Mouse (Mus musculus) neural tube, embryonic 14.5 days (tissue): ENCODE measurements at regions not wholly inside any gene's neighbourhood (a gene's known extent, or its start where the extent isn't known, plus 50 kb on each side); places are given as distances from the start of the nearest gene placed in this dataset.

Experiments
- ATAC-seq: fragments of 200-750 bp; cut with Nextera tagmentation; 2 replicates; pipeline ENCODE4 v1.8.0; 2017; ENCODE audit warnings: low read depth, mild to moderate bottlenecking, moderate TSS enrichment, moderate library complexity
- H3K27ac ChIP-seq: fragments of 300-500 bp; sonication (generic); 2 replicates; pipeline ENCODE4 v1.5.1; 2014; ENCODE audit warnings: low read depth, mild to moderate bottlenecking, control low read depth, low read length, moderate library complexity, mixed read lengths
- H3K27me3 ChIP-seq: fragments of 300-500 bp; sonication (generic); 2 replicates; pipeline ENCODE4 v1.6.1; 2014; ENCODE audit warnings: low read length; ENCODE audit not compliant: control insufficient read depth, insufficient read depth
- H3K36me3 ChIP-seq: fragments of 300-500 bp; sonication (generic); 2 replicates; pipeline ENCODE4 v1.6.1; 2014; ENCODE audit warnings: low read length, mixed read lengths; ENCODE audit not compliant: control insufficient read depth, insufficient read depth
- H3K4me1 ChIP-seq: fragments of 300-500 bp; sonication (generic); 2 replicates; pipeline ENCODE4 v1.6.1; 2014; ENCODE audit warnings: low read length; ENCODE audit not compliant: control insufficient read depth, insufficient read depth
- H3K4me2 ChIP-seq: fragments of 300-500 bp; sonication (generic); 2 replicates; pipeline ENCODE4 v1.6.1; 2014; ENCODE audit warnings: mild to moderate bottlenecking, low read depth, low read length, control low read depth
- H3K4me3 ChIP-seq: fragments of 300-500 bp; sonication (generic); 2 replicates; pipeline ENCODE4 v1.5.1; 2014; ENCODE audit warnings: low read depth, low read length, control low read depth, mixed read lengths
- H3K9ac ChIP-seq: fragments of 300-500 bp; sonication (generic); replicated peaks from 2 replicates; pipeline ENCODE4 v1.6.1; 2014; ENCODE audit warnings: low read depth, mild to moderate bottlenecking, control low read depth, low read length, mixed read lengths
- H3K9me3 ChIP-seq: fragments of 300-500 bp; sonication (generic); 2 replicates; pipeline ENCODE4 v1.6.1; 2016; ENCODE audit warnings: low read length; ENCODE audit not compliant: control insufficient read depth
- WGBS: fragments of 180-500 bp; shearing (Covaris S2); extraction: QIAGEN DNeasy Blood & Tissue Kit; methylation state at CpG from one replicate; pipeline ENCODE4 v1.1.7; 2014; 5-methylcytosine and 5-hydroxymethylcytosine counted together

DNA sequence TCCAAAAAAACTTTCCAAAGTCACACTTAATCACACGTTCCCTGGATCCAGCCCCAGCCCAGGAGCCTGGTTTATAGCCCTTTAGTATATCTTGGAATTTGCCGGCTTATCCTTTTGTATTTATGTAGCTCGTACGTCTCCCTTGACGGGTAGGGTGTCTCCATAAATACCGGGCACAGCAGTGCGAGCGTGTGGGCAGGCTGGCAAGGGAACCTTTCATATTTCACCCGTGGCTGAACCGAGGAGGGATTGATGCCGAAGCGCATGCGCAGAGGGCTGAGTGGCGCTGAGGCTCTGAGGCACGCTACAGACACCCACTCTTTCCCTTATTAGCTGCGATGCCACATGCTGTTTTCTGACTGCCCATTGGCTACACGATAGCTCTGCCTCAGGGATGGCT, 301.9 kb upstream of the Kcnab2 start:
- no peaks in the 10 kb centered on the region for H3K36me3 ChIP-seq
- ATAC-seq: 0 out of 2 replicates have a peak, but pooled peaks have one; percentile 31
- 59% methylated on average over 17 of the region's 17 CpGs for WGBS
- H3K4me1 ChIP-seq: no peaks in the 10 kb centered on the region
- no peak overlapping the region for H3K9ac ChIP-seq
- H3K4me2 ChIP-seq: no peak overlapping the region
- H3K27ac ChIP-seq: no peak overlapping the region
- H3K9me3 ChIP-seq: no peaks in the 10 kb centered on the region
- H3K4me3 ChIP-seq: no peak overlapping the region
- no peaks in the 10 kb centered on the region for H3K27me3 ChIP-seq

DNA sequence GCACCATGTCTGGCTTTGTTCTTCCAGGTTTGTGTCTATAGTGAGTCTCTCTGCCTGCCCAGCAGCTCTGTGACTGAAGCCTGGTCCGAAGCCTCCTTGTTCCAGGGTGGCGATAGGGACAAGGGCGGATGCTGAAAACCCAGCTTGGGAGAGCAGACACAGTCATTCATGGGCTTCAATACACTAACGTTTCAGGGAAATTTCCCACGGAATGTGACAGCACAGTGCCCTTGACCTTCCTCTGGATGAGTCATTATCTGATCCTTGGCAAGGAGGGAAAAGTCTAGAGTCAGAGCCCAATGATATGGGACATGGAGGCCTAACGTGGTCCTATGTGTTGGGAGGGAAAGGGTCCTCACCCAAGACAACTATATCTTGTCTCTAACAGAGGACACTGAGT, 298.1 kb upstream of the Kcnab2 start:
- Histone ChIP-seq H3K9me3 (no peaks in the 10 kb centered on the region), H3K27me3 (no peaks in the 10 kb centered on the region), H3K4me3 (no peak overlapping the region), H3K36me3 (no peaks in the 10 kb centered on the region), H3K4me2 (no peak overlapping the region), H3K27ac (no peak overlapping the region), H3K4me1 (no peaks in the 10 kb centered on the region), H3K9ac (no peak overlapping the region)
- no peak for ATAC-seq
- WGBS: 82% methylated on average over 6 of the region's 6 CpGs

DNA sequence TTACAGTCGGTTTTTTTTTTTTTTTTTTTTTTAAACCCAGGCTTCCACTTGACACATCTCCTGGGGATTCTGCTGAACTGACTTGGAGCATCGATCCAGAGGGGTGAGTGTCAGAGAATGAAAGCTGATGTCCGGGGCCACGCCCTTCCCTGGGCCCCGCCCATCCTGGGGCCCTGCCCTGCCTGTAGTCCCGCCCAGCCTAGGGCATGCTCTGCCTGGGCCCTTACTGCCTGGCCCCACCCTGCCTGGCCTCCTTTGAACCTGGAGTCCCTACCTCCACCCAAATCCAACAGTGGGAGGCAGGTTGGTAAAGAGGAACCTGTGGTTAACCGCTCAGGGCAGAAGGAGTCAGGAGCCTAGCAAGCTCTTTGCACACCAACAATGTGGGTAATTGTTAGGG, 293.7 kb upstream of the Kcnab2 start:
- H3K9me3 ChIP-seq: no peaks in the 10 kb centered on the region
- ATAC-seq: no peak
- no peaks in the 10 kb centered on the region for H3K27me3 ChIP-seq
- H3K4me1 ChIP-seq: no peaks in the 10 kb centered on the region
- no peak overlapping the region for H3K9ac ChIP-seq
- H3K27ac ChIP-seq: no peak overlapping the region
- no peak overlapping the region for H3K4me3 ChIP-seq
- no peak overlapping the region for H3K4me2 ChIP-seq
- H3K36me3 ChIP-seq: no peaks in the 10 kb centered on the region
- WGBS: 83% methylated on average over 7 of the region's 7 CpGs

DNA sequence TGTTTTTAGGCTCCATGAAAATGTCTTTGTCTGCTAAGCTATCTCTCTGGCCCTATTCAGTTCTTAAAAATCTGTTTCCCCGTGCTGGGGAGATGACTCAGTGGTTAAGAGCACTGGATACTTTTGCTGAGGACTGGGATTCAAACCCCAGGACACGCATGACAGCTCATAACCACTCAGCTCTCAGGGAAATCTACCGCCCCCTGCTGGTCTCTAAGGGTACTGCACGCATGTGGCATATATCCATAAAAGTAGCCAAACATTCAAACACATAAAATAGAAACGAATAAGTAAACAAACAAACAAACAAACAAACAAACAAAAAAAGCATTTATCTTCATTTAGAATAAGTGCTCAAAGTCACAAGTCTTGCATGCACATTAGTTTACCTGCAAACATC, 289.7 kb upstream of the Kcnab2 start:
- no peak for ATAC-seq
- Histone ChIP-seq H3K9me3 (0 out of 2 replicates have a peak, but pooled peaks cover 5% of the 10 kb centered on the region), H3K4me1 (no peaks in the 10 kb centered on the region), H3K4me2 (no peak overlapping the region), H3K36me3 (no peaks in the 10 kb centered on the region), H3K9ac (no peak overlapping the region), H3K4me3 (no peak overlapping the region), H3K27ac (no peak overlapping the region), H3K27me3 (no peaks in the 10 kb centered on the region)
- WGBS: 86% methylated on average over 5 of the region's 5 CpGs

DNA sequence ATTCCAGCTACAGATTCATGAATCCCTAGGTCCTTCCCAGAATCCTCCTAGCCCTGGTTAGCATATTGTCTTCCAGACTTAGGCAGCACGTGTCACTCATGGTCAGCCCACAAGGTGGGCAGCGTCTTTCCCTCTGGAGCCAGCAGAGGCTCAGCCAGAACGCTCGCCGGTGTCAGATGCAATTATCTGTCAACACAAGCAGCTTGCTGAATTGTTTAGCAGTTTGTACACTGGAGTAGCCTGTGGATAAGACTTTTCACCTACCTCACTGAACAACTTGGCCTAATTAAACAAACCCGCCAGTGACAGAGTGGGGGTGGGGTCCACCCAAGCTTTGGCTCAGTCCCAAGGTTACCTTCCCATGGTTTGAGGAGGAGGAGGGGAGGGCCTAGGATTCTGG, 285.4 kb upstream of the Kcnab2 start:
- ATAC-seq: no peak
- no peak overlapping the region for H3K4me2 ChIP-seq
- 57% methylated on average over 6 of the region's 6 CpGs for WGBS
- 0 out of 2 replicates have a peak, but pooled peaks cover 5% of the 10 kb centered on the region for H3K9me3 ChIP-seq
- no peaks in the 10 kb centered on the region for H3K4me1 ChIP-seq
- H3K9ac ChIP-seq: no peak overlapping the region
- H3K27ac ChIP-seq: no peak overlapping the region
- H3K36me3 ChIP-seq: no peaks in the 10 kb centered on the region
- no peak overlapping the region for H3K4me3 ChIP-seq
- no peaks in the 10 kb centered on the region for H3K27me3 ChIP-seq

DNA sequence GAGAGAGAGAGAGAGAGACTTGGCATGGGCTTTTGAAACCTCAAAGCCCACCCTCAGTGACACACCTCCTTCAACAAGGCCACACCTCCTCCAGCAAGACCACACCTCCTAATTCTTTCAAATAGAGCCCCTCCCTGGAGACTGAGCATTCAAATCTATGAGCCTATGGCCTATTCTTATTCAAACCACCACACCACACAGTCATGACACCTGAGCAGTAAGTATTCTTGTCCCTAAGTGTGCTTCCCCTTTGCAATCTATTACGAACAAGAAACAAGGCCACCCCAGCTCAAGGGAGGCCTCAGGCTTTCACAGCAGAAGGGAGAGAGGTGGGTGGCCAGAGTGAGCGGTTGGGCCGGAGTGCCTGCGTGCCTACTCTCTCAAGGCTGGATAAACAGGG, 284.9 kb upstream of the Kcnab2 start:
- 80% methylated on average over 4 of the region's 4 CpGs for WGBS
- 0 out of 2 replicates have a peak, but pooled peaks cover 5% of the 10 kb centered on the region for H3K9me3 ChIP-seq
- no peaks in the 10 kb centered on the region for H3K36me3 ChIP-seq
- no peaks in the 10 kb centered on the region for H3K4me1 ChIP-seq
- H3K4me3 ChIP-seq: no peak overlapping the region
- no peak overlapping the region for H3K9ac ChIP-seq
- no peak overlapping the region for H3K27ac ChIP-seq
- ATAC-seq: no peak
- no peaks in the 10 kb centered on the region for H3K27me3 ChIP-seq
- H3K4me2 ChIP-seq: no peak overlapping the region

DNA sequence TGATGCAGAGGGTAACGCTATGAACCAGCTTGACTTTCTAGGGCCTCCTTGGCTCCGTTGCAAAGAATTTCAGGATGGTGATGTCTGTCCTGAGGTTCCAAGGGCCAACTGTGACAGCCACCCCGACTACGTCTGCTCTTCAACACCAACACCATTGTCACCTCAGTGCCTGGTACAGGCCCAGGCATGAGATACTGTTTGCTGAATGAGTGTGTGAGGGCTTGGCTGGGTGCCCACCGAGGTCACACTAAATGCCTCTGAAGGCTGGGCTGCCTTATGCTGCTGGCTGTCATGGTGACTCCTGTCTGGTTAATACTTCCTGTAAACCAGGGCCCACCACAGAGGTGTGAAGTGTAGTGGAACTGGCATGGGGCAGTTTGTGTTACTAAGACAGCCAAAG, 279.5 kb upstream of the Kcnab2 start:
- no peak overlapping the region for H3K9ac ChIP-seq
- no peaks in the 10 kb centered on the region for H3K36me3 ChIP-seq
- no peak overlapping the region for H3K4me3 ChIP-seq
- peak overlapping the region; percentile 36; the same call in 1 of the 2 replicates for H3K27ac ChIP-seq
- WGBS: 75% methylated on average over 5 of the region's 5 CpGs
- H3K4me2 ChIP-seq: no peak overlapping the region
- ATAC-seq: peak; percentile 68
- H3K4me1 ChIP-seq: 0 out of 2 replicates have a peak, but pooled peaks cover 2% of the 10 kb centered on the region
- no peaks in the 10 kb centered on the region for H3K9me3 ChIP-seq
- H3K27me3 ChIP-seq: no peaks in the 10 kb centered on the region

DNA sequence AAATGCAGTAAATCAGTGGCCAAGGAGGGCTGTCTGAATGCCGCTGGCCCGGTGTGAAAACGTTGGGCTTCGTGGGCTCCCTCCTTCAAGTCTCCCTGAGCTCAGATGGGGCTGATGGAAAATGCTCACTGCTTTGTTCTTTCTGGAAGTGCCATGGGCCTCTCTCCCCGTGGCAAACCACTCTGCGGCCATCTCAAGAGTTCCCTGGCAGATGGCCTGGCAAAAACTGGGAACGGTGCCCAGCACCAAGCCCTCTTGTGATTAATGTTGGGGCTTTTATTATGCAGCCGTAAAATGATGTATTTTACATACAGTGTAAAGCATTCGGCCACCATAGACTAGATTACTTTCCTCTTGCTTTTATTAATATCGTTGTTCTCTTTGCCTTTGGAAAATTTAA, 278.9 kb upstream of the Kcnab2 start:
- ATAC-seq: no peak
- H3K4me2 ChIP-seq: no peak overlapping the region
- 0 out of 2 replicates have a peak, but pooled peaks cover 2% of the 10 kb centered on the region for H3K4me1 ChIP-seq
- 31% methylated on average over 10 of the region's 10 CpGs for WGBS
- no peaks in the 10 kb centered on the region for H3K27me3 ChIP-seq
- peak overlapping the region; percentile 52; the same call in 1 of the 2 replicates for H3K27ac ChIP-seq
- H3K9me3 ChIP-seq: no peaks in the 10 kb centered on the region
- H3K9ac ChIP-seq: no peak overlapping the region
- H3K36me3 ChIP-seq: no peaks in the 10 kb centered on the region
- H3K4me3 ChIP-seq: no peak overlapping the region

DNA sequence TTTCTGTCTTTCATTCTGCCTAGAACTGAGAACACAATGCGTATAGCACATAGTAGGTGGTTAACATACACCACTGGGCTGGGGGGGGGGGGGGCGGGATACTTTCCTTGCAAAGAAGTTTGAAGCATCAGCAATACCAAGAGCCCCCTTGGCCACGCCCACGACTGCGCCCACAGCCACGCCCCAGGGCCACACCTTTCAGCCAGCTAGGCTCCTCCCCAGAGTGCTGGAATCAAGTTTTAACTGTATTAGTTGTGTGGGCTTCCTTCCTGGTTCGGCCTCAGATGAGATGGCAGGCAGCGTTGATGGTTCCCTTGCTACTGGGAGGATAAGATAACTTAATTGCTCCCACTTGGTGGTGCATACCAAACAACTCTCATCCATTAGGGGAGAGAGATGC, 278.1 kb upstream of the Kcnab2 start:
- Histone ChIP-seq H3K27ac (peak overlapping the region; percentile 52; the same call in 1 of the 2 replicates), H3K4me2 (no peak overlapping the region), H3K4me1 (0 out of 2 replicates have a peak, but pooled peaks cover 2% of the 10 kb centered on the region), H3K36me3 (no peaks in the 10 kb centered on the region), H3K9ac (no peak overlapping the region), H3K27me3 (no peaks in the 10 kb centered on the region), H3K4me3 (no peak overlapping the region), H3K9me3 (no peaks in the 10 kb centered on the region)
- 81% methylated on average over 8 of the region's 8 CpGs for WGBS
- ATAC-seq: no peak
